Mouse (Mus musculus) liver, postnatal 0 days (tissue): ENCODE measurements at regions not wholly inside any gene's neighbourhood (a gene's known extent, or its start where the extent isn't known, plus 50 kb on each side); places are given as distances from the start of the nearest gene placed in this dataset.

ENCODE experiments used
- ATAC-seq: fragments of 200-750 bp; cut with Nextera tagmentation; 2 replicates; pipeline ENCODE4 v1.8.0; 2017; ENCODE audit warnings: mild to moderate bottlenecking, moderate library complexity
- DNase-seq: peaks from one replicate; pipeline ENCODE4 v3.0.0-alpha.2; 2016
- H3K27ac ChIP-seq: fragments of 300-500 bp; sonication (generic); 2 replicates; pipeline ENCODE4 v1.5.1; 2014; ENCODE audit warnings: antibody characterized with exemption, moderate library complexity, mild to moderate bottlenecking, low read depth
- H3K27me3 ChIP-seq: fragments of 300-500 bp; sonication (generic); 2 replicates; pipeline ENCODE4 v1.6.1; 2014; ENCODE audit warnings: low read length, control low read depth, mixed read lengths; ENCODE audit not compliant: insufficient read depth
- H3K36me3 ChIP-seq: fragments of 300-500 bp; sonication (generic); replicated peaks from 2 replicates; pipeline ENCODE4 v1.6.1; 2014; ENCODE audit warnings: mild to moderate bottlenecking, control low read depth, low read length, moderate library complexity, mixed read lengths; ENCODE audit not compliant: insufficient read depth
- H3K4me1 ChIP-seq: fragments of 300-500 bp; sonication (generic); 2 replicates; pipeline ENCODE4 v1.6.1; 2014; ENCODE audit warnings: antibody characterized with exemption, mild to moderate bottlenecking, control low read depth; ENCODE audit not compliant: insufficient read depth
- H3K4me2 ChIP-seq: fragments of 300-500 bp; sonication (generic); 2 replicates; pipeline ENCODE4 v1.6.1; 2014; ENCODE audit warnings: low read depth, mild to moderate bottlenecking, low read length, moderate library complexity, mixed read lengths
- H3K4me3 ChIP-seq: fragments of 300-500 bp; sonication (generic); 2 replicates; pipeline ENCODE4 v1.5.1; 2014; ENCODE audit warnings: low read depth, low read length
- H3K9ac ChIP-seq: fragments of 300-500 bp; sonication (generic); replicated peaks from 2 replicates; pipeline ENCODE4 v1.6.1; 2014; ENCODE audit warnings: mild to moderate bottlenecking, moderate library complexity
- H3K9me3 ChIP-seq: fragments of 300-500 bp; sonication (generic); 2 replicates; pipeline ENCODE4 v1.6.1; 2016; ENCODE audit warnings: mild to moderate bottlenecking, control low read depth, low read length, mixed read lengths
- CTCF ChIP-seq: sonication (generic); IDR thresholded peaks from 2 replicates; pipeline ENCODE4 v1.5.1; 2016; ENCODE audit warnings: antibody characterized with exemption, low read depth
- EP300 ChIP-seq: IDR thresholded peaks from 2 replicates; pipeline ENCODE4 v1.6.1; 2016; ENCODE audit warnings: antibody characterized with exemption, low read depth, mild to moderate bottlenecking
- WGBS: fragments of 180-500 bp; shearing (Covaris S2); extraction: QIAGEN DNeasy Blood & Tissue Kit; methylation state at CpG from one replicate; pipeline ENCODE4 v1.1.7; 2014; ENCODE audit not compliant: insufficient replicate concordance; 5-methylcytosine and 5-hydroxymethylcytosine counted together

GRCm38 (mm10) chr9:34143131-34143795, 342.4 kb upstream of the Kirrel3 start:
- Histone ChIP-seq H3K4me2 (no peak overlapping the region), H3K9me3 (no peaks in the 10 kb centered on the region), H3K27ac (no peak overlapping the region), H3K27me3 (no peaks in the 10 kb centered on the region), H3K9ac (no peak overlapping the region), H3K4me1 (no peaks in the 10 kb centered on the region), H3K36me3 (no peaks in the 10 kb centered on the region), H3K4me3 (no peak overlapping the region)
- TF ChIP-seq CTCF (no peak), EP300 (no peak)
- DNase-seq (no peak), ATAC-seq (no peak)
- 63% methylated on average over 4 of the region's 4 CpGs for WGBS

- 49% methylated on average over 11 of the region's 11 CpGs for WGBS
- DNase-seq (no peak), ATAC-seq (no peak)
- Histone ChIP-seq H3K27me3 (no peaks in the 10 kb centered on the region), H3K36me3 (no peaks in the 10 kb centered on the region), H3K4me3 (no peak overlapping the region), H3K4me1 (no peaks in the 10 kb centered on the region), H3K9ac (no peak overlapping the region), H3K9me3 (no peaks in the 10 kb centered on the region), H3K4me2 (no peak overlapping the region), H3K27ac (no peak overlapping the region)
- TF ChIP-seq CTCF, result no peak
- TF ChIP-seq EP300, result no peak
These were observed 330.3 kb upstream of the Kirrel3 start for GRCm38 (mm10) chr9:34155240-34156019.

- Histone ChIP-seq H3K4me1 (no peaks in the 10 kb centered on the region), H3K9me3 (no peaks in the 10 kb centered on the region), H3K4me3 (no peak overlapping the region), H3K27me3 (no peaks in the 10 kb centered on the region), H3K4me2 (no peak overlapping the region), H3K36me3 (no peaks in the 10 kb centered on the region), H3K9ac (no peak overlapping the region), H3K27ac (no peak overlapping the region)
- DNase-seq (no peak), ATAC-seq (no peak)
- 56% methylated on average over 3 of the region's 3 CpGs for WGBS
- no peak for TF ChIP-seq CTCF
These were observed 329.1 kb upstream of the Kirrel3 start for GRCm38 (mm10) chr9:34156581-34156980.

- TF ChIP-seq EP300 (no peak), CTCF (no peak)
- H3K4me2 ChIP-seq, result no peak overlapping the region
- H3K27ac ChIP-seq, result no peak overlapping the region
- 56% methylated on average over 3 of the region's 3 CpGs for WGBS
- no peak overlapping the region for H3K9ac ChIP-seq
- H3K9me3 ChIP-seq, result no peaks in the 10 kb centered on the region
- H3K27me3 ChIP-seq, result no peaks in the 10 kb centered on the region
- no peak overlapping the region for H3K4me3 ChIP-seq
- DNase-seq (no peak), ATAC-seq (no peak)
- H3K4me1 ChIP-seq, result no peaks in the 10 kb centered on the region
- H3K36me3 ChIP-seq, result no peaks in the 10 kb centered on the region
These were observed 324.6 kb upstream of the Kirrel3 start for GRCm38 (mm10) chr9:34161119-34161518.

GRCm38 (mm10) chr9:34186314-34186713, 299.4 kb upstream of the Kirrel3 start:
- no peak overlapping the region for H3K9ac ChIP-seq
- H3K36me3 ChIP-seq, result no peaks in the 10 kb centered on the region
- TF ChIP-seq EP300 (no peak), CTCF (no peak)
- ATAC-seq, result no peak
- DNase-seq, result no peak
- no peaks in the 10 kb centered on the region for H3K27me3 ChIP-seq
- H3K4me2 ChIP-seq, result no peak overlapping the region
- WGBS, result 61% methylated on average over 4 of the region's 4 CpGs
- no peak overlapping the region for H3K27ac ChIP-seq
- H3K4me1 ChIP-seq, result no peaks in the 10 kb centered on the region
- H3K9me3 ChIP-seq, result no peaks in the 10 kb centered on the region
- H3K4me3 ChIP-seq, result no peak overlapping the region

GRCm38 (mm10) chr9:34192542-34192941, 293.2 kb upstream of the Kirrel3 start:
- no peak overlapping the region for H3K4me3 ChIP-seq
- ATAC-seq, result no peak

More at GRCm38 (mm10) chr9:34192542-34192941, 293.2 kb upstream of the Kirrel3 start:
- H3K4me1 ChIP-seq, result no peaks in the 10 kb centered on the region
- H3K36me3 ChIP-seq, result no peaks in the 10 kb centered on the region
- TF ChIP-seq CTCF (no peak), EP300 (no peak)
- H3K4me2 ChIP-seq, result no peak overlapping the region
- no peak overlapping the region for H3K9ac ChIP-seq
- DNase-seq, result no peak
- H3K27ac ChIP-seq, result no peak overlapping the region
- no peaks in the 10 kb centered on the region for H3K27me3 ChIP-seq
- no peaks in the 10 kb centered on the region for H3K9me3 ChIP-seq
